Mouse (Mus musculus) neural tube, embryonic 14.5 days (tissue): ENCODE data around the gene Gm49673. TPM values are rescaled to one million over a fixed set of nuclear protein-coding genes. Genes with fewer than 3 reads are reported as not detected.

Experiments used
- polyA plus RNA-seq: library from polyadenylated mRNA; unstranded; fragments of >200 nt; fragmentation: Nextera tagmentation; extraction: Ambion mirVana; gene quantifications from 2 replicates; pipeline ENCODE4 v1.2.1, GENCODE M21; 2014

The Gm49673 gene
- polyA plus RNA-seq, 1 experiment from 2014 or later, result 0.33 TPM

Other genes with a start within 250 kb of the Gm49673 start
- 0.42 and 0.54 TPM in 2 replicates for gene Tagap, start 221.8 kb downstream of the Gm49673 start, polyA plus RNA-seq
- 88.1 and 93.2 TPM in 2 replicates for gene Rsph3a, start 202.2 kb downstream of the Gm49673 start, polyA plus RNA-seq
- gene Rnaset2a, start 309 bp upstream of the Gm49673 start, polyA plus RNA-seq, result 8.3 and 11.7 TPM in 2 replicates
- gene Fgfr1op, start 17.7 kb upstream of the Gm49673 start, polyA plus RNA-seq, result 30.9 and 34.9 TPM in 2 replicates
- not detected in 2 replicates for gene Ccr6, start 88.3 kb upstream of the Gm49673 start, polyA plus RNA-seq
- 408 and 480 TPM in 2 replicates for gene Mpc1, start 135.1 kb upstream of the Gm49673 start, polyA plus RNA-seq
- 149 and 195 TPM in 2 replicates for gene Sft2d1, start 163.3 kb upstream of the Gm49673 start, polyA plus RNA-seq
- 17.0 and 20.6 TPM in 2 replicates for gene Prr18, start 189.7 kb upstream of the Gm49673 start, polyA plus RNA-seq
- gene T2, start 208.2 kb upstream of the Gm49673 start, polyA plus RNA-seq, result 0.81 and 0.96 TPM in 2 replicates